Comparison of ENCODE assay signal across 16 mouse cellular contexts in genomic region chr6:67013293-67013948, GRCm38 (mm10). TPM values are rescaled to one million over a fixed set of nuclear protein-coding genes. Genes with fewer than 3 reads are reported as not detected.
DNase-seq lines count a peak whose midpoint lies in the region; ATAC-seq and TF ChIP-seq lines count a peak whose summit lies in the region.
"Had no signal": no experiment of that assay in that cellular context is flagged by ENCODE, and none has a peak within 500 bp of the region (broad histone marks: within the 10 kb centered on the region; RNA-seq: fewer than 3 reads in every experiment).

No protein-coding gene starts in this region.

- ATAC-seq in erythroid progenitor cell, adult 5-6 weeks (replicated peaks; ENCODE audit: low FRiP score, poor library complexity, severe bottlenecking) = peak; percentile 26; the same call in 1 of the 2 replicates
- 0 out of 2 replicates have a peak, but pooled peaks have one; percentile 3 for ATAC-seq in megakaryocyte, adult 5-6 weeks (ENCODE audit: poor library complexity, severe bottlenecking)
- ATAC-seq in forebrain, postnatal 0 days = no peak
- ATAC-seq: forebrain, embryonic 16.5 days; hindbrain, postnatal 0 days had no signal

- no peak overlapping the region for H3K4me3 ChIP-seq in forebrain, postnatal 0 days (ENCODE audit: low read depth, low read length)
- H3K4me3 ChIP-seq: layer of hippocampus, adult 2 months; limb, embryonic 13.5 days had no signal

- 96% methylated on average over 6 of the region's 6 CpGs for WGBS in forebrain, postnatal 0 days

- DNase-seq in kidney, adult 18-20 months = peak; percentile 34
- peak; percentile 52 for DNase-seq in kidney, postnatal 14 days
- no peak for DNase-seq in cerebellum, postnatal 10 days
- no peak for DNase-seq in forebrain, postnatal 0 days
- no peak for DNase-seq in left cerebral cortex, adult 9 months (ENCODE audit: low spot score in 2 of 2)
- DNase-seq: cerebellum, adult 18-20 months; embryo, embryonic 11 days; gastrocnemius, postnatal 10 days; lung, postnatal 10 days; right cerebral cortex, adult 18-20 months had no signal

- no peak for TF ChIP-seq CTCF in forebrain, postnatal 0 days (IDR thresholded peaks at IDR 0.05; ENCODE audit: low read depth)

- H3K9ac ChIP-seq in forebrain, postnatal 0 days = no peak overlapping the region
- H3K9ac ChIP-seq: limb, embryonic 13.5 days had no signal

- no peak overlapping the region for H3K4me2 ChIP-seq in forebrain, postnatal 0 days (ENCODE audit: low read depth)
- H3K4me2 ChIP-seq: limb, embryonic 13.5 days had no signal

- H3K36me3 ChIP-seq in forebrain, postnatal 0 days (ENCODE audit: insufficient read depth) = no peaks in the 10 kb centered on the region
- H3K36me3 ChIP-seq: limb, embryonic 13.5 days had no signal

- H3K27me3 ChIP-seq in forebrain, postnatal 0 days (ENCODE audit: insufficient read depth, low read length) = no peaks in the 10 kb centered on the region
- H3K27me3 ChIP-seq: limb, embryonic 13.5 days had no signal

- no peak overlapping the region for H3K27ac ChIP-seq in forebrain, postnatal 0 days (ENCODE audit: low read depth, low read length)
- H3K27ac ChIP-seq: hindbrain, postnatal 0 days; layer of hippocampus, adult 2 months; limb, embryonic 13.5 days had no signal

- H3K9me3 ChIP-seq in forebrain, postnatal 0 days (ENCODE audit: low read length) = no peaks in the 10 kb centered on the region
- H3K9me3 ChIP-seq: limb, embryonic 13.5 days had no signal

- H3K4me1 ChIP-seq in forebrain, postnatal 0 days (ENCODE audit: insufficient read depth) = no peaks in the 10 kb centered on the region

RNA-seq across cellular contexts. Expression of gene Gadd45a, which starts 23.8 kb away (rescaled TPM):
- total RNA-seq in erythroid progenitor cell, adult 5-6 weeks (2015; ENCODE audit: low replicate concordance) = 113 and 203 TPM in 2 replicates
- total RNA-seq in erythroid progenitor cell, adult 5-6 weeks (2017; ENCODE audit: low replicate concordance) = 152 and 192 TPM in 2 replicates
- total RNA-seq in megakaryocyte, adult 5-6 weeks (2015) = 59.6 and 62.4 TPM in 2 replicates
- total RNA-seq in megakaryocyte, adult 5-6 weeks (2017) = 77.2 and 95.9 TPM in 2 replicates
- total RNA-seq in forebrain, postnatal 0 days (2014; rRNA removed) = 4.8 and 7.9 TPM in 2 replicates
- 6.9 and 7.8 TPM in 2 replicates for polyA plus RNA-seq in forebrain, postnatal 0 days (2015; fragmentation: Nextera tagmentation; extraction: Ambion mirVana)

Comparison
In these comparisons a context has a peak if more than half of its experiments do, and no peak if none do; other contexts are left out.
1. DNase-seq: peak in kidney, adult 18-20 months (single experiment) and kidney, postnatal 14 days (single experiment); none in cerebellum, postnatal 10 days (0 of 2), forebrain, postnatal 0 days (single experiment) and left cerebral cortex, adult 9 months (0 of 2).